Mouse (Mus musculus) testis, adult 2 months (tissue): ENCODE results near the gene Prm1.

Experiments used
- CTCF ChIP-seq: fragments of 200-500 bp; IDR thresholded peaks from 2 replicates; pipeline ENCODE4 v1.5.1; 2012; ENCODE audit warnings: low read depth, mild to moderate bottlenecking, inconsistent platforms, low read length, moderate library complexity; ENCODE audit not compliant: control insufficient read depth, insufficient read depth, insufficient replicate concordance
- POLR2A ChIP-seq: fragments of 200-500 bp; IDR thresholded peaks from 2 replicates; pipeline ENCODE4 v1.6.1; 2012; ENCODE audit warnings: low read depth, mild to moderate bottlenecking, inconsistent platforms, low read length, moderate library complexity; ENCODE audit not compliant: control insufficient read depth

DNA sequence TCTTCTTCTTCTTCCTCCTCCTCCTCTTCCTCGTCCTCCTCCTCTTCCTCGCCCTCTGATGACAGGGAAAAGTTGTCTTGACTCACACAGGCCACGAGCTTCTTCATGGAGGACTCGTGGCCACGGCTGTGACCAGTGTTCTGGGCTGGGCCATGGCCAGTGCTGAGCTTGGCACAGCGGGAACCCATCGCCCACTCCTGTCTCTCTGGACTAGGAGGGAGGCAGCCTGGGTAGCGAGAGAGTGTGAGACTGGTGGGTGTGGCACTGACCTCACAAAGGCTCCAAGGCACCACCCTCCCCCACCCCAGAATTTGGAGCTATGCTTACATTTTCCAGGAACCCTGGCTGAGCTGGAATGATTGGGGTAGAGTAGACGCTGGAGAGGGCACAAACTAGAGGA lies 14.9 kb downstream of the Prm1 start, which contains the start of gene Prm3:
- TF ChIP-seq CTCF, result no peak
- peak; percentile 94; the same call in 1 of the 2 replicates for TF ChIP-seq POLR2A
